Mouse (Mus musculus): ENCODE results near the gene Eef1akmt2.
A peak's percentile ranks its signal among the peaks of the same experiment; 100 is the strongest.

Eef1akmt2 gene

DNA sequence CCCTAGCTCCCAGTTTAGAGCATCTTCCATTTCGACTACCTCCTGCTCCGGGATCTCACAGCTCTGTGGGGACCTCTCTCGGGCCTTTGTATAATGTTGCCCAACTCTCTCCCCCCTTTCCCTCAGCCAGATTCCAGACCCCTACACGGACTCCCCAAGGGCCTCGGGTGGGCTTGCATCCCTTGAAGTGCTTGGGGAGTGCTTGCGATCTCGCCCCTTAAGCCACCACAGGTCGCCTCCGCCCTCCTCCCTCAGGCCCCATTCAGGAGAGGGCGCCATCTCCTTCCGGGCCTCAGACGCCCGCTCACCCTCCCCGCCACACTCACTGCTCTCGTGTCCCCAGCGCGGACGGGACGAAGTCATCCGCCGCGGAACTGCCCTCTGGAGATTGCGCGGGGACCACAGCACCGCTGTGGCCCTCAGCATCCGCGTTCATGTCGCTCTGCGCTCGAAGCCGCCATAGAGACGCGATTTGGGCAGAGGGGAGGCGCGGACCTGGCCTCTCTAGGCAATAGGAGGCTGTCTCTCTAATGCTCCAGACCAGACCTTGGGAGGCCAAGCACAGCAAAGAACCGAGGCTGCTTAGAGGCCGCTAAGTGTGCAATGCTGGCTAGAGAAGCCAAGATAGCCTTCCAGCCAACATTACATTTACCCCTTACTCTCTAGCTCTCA, at the start of gene Eef1akmt2:
Gene Eef1akmt2 (minus strand): TSS at position 501 of the 672 bp plus-strand sequence.
- DNase-seq (ENCODE audit: low read depth, low spot score): peak; percentile 66

- DNase-seq (ENCODE audit: low read depth, low spot score): no peak
Measured at GRCm38 (mm10) chr7:132900826-132901531, 48.5 kb upstream of the Eef1akmt2 start.

- DNase-seq (ENCODE audit: low read depth, low spot score): peak; percentile 56
Measured at GRCm38 (mm10) chr7:132898234-132898633, 45.8 kb upstream of the Eef1akmt2 start.

DNA sequence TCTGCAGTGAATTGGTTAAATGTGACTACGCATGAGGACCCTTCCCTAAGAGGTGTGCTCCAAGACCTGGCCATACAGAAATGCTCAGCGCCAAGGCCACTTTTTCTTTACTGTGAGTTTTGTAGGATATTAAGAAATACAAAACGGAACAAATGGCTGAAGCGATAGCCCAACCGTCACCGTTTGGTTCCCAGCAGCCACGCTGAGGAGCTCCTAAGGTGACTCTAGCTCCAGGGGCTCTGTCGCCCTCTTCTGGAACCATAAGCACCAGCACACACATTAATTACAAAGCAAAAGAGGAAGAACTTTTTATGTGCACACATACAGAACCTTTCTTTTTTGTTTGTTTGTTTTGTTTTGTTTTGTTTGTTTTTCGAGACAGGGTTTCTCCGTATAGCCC, 44.8 kb upstream of the Eef1akmt2 start:
- no peak for DNase-seq (ENCODE audit: low read depth, low spot score)

- DNase-seq (ENCODE audit: low read depth, low spot score): no peak
Measured at GRCm38 (mm10) chr7:132896206-132896815, 43.8 kb upstream of the Eef1akmt2 start.

DNA sequence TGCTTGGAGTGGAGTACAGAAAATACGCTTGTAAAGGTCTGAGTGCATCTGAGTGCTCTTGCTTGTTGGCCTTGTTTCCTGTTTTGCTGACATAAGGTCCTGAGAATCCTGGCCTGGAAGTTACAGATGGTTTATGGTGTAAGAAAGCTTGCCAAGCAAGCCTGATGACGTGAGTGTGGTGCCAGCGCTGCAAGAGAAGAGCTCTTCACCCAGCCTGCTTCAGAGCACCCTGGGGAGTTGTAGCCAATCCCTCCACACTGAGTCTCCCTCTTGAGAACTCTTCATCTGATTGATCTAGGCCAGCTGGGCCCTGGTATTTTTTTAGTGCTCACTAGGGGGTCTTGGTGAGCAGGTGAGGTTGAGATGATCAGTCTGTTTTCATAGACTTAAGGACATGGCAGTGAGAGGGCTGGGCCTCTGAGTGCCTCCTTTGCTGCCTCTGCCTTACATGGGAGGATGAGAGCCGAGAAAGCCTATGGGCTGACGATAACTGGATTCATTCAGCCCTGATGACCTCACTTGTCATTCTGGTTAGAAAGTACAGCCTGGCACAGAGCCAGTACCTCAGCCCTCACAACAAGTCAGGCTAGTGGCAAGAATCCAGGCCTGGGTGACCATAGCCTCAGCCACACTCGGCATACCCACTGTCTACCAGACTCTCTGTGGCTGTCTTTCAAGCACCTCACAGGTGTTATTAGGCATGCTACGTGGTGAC, 42.5 kb upstream of the Eef1akmt2 start:
- no peak for DNase-seq (ENCODE audit: low read depth, low spot score)

GRCm38 (mm10) chr7:132893336-132893735, 40.9 kb upstream of the Eef1akmt2 start:
- no peak for DNase-seq (ENCODE audit: low read depth, low spot score)

DNA sequence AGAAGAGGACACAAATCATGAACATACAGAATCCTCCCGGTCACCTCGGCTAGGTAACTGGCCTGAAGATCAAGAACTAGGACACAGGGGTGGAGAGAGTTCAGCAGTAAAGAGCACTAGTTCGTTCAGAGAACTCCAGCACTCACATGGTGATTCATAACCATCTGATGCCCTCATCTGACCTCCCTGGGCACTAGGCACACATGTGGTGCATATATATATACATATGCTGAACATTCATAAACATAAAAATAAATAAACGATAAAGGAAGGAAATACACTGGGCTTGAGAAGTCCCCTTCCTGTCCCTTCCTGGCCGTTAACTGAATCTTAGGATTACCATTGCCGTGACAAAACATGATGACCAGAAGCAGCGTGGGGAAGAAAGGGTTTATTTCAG, 40.3 kb upstream of the Eef1akmt2 start:
- DNase-seq (ENCODE audit: low read depth, low spot score): no peak

DNA sequence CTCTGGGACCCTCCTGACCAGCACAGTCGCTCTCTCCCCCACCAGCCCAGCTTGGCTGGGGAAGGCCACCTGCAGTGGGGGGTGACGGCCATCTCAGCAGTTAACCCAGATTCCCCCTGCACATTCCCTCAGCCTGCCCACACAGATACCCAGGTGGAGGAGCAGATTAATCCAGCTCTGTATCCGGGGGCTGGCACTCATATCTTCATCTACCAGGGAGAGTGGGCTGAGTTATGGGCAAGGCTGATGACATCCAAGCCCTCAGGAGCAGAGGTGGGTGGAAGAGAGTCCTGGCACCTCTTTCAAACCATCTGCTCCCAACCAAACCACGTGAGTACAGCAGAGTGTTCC, 39.8 kb upstream of the Eef1akmt2 start:
- DNase-seq (ENCODE audit: low read depth, low spot score): no peak

DNA sequence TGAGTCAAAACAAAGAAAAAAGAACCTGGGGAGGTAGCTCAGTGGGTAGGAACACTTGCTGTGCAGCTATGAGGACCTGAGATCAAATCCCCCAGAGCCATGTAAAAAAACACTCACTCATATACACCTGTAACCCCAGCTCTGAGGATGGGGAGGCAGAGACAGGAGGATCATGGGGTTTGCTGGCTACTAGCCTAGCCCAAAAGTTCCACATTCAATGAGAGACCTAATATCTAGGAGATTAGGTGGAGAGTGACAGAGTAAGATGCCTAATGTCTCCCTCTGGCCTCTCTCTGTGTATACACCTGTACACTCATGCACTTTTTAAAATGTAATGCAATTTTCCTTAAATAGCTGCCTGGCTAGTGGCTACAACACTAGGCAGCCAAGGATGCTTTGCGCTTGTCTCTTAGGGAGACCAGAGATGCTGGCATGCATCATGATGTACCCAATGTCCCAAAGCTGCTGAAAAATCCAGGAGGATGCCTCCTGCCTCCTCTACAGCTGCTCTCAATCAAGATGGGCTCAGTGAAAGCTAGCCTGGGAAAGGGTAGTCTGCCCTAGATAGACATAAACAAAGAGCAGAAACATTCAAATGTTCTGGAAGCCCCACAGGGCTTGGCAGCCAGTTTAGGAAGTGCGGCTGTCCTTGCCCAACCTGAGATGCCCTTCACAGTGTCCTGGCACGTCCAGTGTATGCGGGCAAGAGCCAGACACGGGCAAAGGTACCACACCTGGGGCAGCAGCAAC, 39.3 kb upstream of the Eef1akmt2 start:
- no peak for DNase-seq (ENCODE audit: low read depth, low spot score)

DNA sequence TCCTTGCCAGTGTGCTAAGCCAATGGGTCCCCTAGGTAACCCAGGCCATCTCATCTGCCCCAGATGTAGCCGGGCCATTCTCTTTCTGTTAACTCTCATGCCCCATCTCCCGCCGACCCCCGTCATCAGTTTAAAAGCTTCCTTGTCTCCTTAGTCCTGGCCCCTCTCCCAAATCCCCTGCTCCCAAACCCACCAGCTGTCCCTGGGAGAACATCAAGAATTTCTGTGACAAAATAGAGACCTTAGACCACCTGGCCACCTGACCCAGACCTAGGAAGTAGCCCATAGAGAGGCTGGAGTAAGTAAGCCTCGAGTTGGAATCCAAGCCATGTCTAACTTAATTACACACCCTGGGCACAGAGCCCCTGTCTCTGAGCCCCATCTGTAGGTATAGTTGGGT, 37.7 kb upstream of the Eef1akmt2 start:
- no peak for DNase-seq (ENCODE audit: low read depth, low spot score)

- no peak for DNase-seq (ENCODE audit: low read depth, low spot score)
Measured at GRCm38 (mm10) chr7:132889691-132890090, 37.2 kb upstream of the Eef1akmt2 start.

DNA sequence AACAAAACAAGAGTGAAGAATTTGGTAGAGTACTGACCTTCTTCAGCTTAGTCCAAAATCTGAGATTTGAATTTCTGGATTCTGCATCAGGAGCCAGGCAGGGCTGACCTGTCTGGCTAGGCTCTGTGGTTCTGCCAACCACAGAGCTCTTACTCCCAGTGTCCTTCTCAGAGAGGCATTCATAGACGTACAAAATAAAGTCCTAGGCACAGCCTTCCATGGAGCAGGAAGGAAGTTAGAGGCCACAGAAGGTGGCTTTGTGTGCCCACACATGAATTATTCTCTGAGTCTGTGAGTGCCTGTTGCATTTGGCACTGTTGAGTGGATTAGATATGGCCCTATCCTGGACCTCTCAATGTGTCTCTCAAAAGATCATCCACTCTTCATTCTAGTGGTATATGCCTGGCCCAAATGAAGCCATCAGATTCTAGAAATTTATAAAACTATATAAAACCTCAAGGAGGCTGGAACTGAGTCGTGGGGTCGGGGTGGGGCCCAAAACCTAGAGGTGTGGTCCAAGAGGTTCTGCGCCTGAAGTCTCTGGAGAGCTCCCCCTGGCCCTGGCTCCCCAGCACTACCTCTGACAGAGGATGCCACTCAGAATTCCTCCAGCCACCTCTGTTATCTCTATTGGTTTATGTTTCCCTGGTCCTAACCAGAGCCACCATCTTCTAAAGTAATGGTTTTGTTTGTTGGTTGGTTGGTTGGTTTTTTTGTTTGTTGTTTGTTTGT, 36.2 kb upstream of the Eef1akmt2 start:
- no peak for DNase-seq (ENCODE audit: low read depth, low spot score)

- DNase-seq (ENCODE audit: low read depth, low spot score): no peak
Measured at GRCm38 (mm10) chr7:132888052-132888451, 35.6 kb upstream of the Eef1akmt2 start.

DNA sequence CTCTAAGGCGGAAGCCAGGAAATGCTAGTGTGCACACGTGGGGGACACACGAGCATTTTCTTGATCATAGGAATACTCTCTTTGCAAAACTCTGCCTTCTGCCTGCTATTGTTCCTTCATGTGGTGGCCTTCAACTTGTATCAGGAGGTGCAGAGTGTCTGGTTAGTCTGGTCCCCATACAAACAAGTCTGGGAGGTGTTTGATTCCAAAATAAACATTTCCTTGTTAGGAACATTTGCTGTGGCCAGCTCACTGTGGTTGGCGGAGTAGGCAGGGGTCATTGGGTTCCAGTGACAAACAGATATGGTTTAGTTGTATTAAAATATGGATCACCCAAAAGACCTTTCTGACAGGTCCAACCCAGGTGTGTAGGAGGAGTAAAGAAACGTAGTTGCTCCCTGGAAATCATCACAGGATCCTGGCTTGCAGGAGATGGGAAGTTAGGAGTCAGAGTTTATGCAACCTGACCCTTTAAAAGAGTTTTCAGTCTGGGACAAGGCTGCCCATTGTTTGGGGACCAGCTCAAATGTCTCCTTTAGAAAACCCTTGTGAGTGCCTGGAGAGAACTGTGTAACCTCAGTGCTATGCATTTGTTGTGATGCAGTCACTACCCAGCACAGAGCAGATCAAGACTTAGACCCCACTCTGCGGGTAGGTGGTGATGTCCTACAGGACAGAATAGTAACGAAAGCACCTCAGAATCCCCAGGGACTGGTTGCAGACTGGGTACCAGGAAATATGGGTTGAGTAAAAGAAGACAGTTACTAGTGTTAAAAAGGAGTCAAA, 34.7 kb upstream of the Eef1akmt2 start:
- no peak for DNase-seq (ENCODE audit: low read depth, low spot score)

DNA sequence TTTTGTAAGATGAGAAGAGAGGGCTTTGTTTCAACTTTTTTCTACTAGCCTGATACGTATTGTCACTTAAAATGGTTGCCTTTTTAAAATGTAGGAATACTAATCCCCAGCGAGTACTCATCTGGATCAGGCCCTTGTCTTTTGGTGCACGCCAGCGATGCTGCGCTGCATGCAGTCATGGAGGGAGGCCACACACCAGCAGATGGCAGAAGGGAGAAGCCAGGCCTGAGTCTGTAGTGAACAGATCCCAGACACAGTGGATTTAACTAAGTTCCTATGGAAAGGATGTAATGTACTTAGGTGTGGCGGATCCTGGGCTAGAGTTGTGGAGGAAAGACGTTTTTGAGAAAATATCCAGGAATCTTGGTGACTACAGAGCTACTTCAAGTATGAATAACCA, 31.6 kb upstream of the Eef1akmt2 start:
- no peak for DNase-seq (ENCODE audit: low read depth, low spot score)

DNA sequence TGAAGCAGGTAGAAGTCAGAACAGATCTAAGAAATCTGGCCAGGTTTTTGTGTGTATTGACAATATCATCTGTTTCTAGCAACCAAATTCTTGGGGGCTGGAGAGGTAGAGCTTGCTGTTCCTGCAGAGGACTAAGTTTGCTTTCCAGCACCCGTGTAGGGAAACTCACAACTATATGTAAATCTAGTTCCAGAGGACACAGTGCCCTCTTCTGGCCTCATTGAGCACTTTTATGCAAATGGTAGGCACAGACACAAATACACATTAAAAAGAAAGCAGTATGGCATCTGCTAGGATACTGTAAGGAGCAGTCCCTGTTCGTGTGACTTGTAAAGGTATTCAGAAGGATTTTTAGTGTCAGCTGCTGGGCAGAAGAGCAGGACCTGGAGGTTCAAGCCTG, 29.9 kb upstream of the Eef1akmt2 start:
- no peak for DNase-seq (ENCODE audit: low read depth, low spot score)

GRCm38 (mm10) chr7:132880276-132880675, 27.8 kb upstream of the Eef1akmt2 start:
- DNase-seq (ENCODE audit: low read depth, low spot score): no peak

- no peak for DNase-seq (ENCODE audit: low read depth, low spot score)
Measured at GRCm38 (mm10) chr7:132875391-132876086, 23.1 kb upstream of the Eef1akmt2 start.

DNA sequence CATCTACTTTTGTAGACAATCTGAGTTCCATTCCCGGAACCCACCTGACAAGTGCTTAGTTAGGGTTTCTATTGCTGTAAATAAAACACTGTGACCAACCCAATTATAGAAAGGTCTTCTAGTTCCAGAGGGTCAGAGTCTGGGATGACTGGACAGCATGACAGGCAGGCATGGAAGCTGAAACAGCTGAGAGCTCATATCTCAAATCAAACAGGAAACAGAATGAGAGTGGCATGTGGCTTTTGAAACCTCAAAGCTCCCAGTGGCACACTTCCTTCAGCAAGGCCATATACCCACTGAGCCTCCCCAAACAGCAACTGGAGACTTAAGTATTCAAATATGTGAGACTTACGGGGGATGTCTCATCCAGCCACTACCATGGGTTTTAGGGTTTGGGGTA, 20.6 kb upstream of the Eef1akmt2 start:
- no peak for DNase-seq (ENCODE audit: low read depth, low spot score)
